Comparison of ENCODE assay signal across 8 mouse cellular contexts in the genomic region with DNA sequence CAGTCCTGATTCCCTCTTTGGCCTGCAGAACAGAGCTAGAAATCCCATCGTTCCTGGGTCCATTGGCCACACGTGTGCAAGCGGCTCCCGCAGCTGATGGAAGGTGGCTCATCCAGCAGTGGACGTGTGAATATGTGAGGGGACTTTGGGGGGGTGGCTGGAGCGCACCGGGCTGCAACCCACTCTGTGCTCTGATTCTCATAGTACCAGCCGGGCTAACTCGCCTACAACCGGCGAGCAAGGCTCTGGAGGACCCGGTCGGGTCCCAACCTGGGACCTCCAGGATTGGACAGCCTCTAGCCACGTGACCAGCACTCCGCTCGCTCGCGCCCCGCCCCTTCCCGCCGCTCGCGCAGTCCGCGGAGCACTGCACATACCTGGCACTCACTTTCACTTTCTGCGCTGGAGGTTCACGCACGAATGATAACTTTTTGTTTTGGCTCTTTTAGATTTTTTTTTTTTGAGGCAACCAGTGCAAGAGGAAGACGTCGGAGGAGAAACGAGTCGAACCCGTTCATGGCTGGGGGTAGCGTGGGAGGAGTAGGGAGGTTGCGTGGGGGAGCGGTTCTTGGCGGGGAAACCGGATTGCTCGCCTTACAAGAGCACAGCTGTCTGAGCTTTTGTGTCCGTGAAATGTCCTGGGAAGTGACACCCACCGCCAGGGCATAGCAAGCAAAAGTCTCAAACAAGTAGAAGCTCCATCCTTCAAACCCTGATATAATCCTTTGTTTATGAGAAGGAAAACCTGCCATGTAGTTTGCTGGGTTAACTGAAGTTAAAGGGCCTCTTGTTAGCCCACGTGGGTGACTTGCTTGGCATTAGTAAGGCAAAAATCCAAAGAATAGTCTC. TPM values are rescaled to one million over a fixed set of nuclear protein-coding genes. Genes with fewer than 3 reads are reported as not detected.
DNase-seq lines count a peak whose midpoint lies in the region; ATAC-seq and TF ChIP-seq lines count a peak whose summit lies in the region.

No protein-coding gene starts in this region.

- H3K4me3 ChIP-seq in lung, postnatal 0 days (ENCODE audit: low read depth, low read length), result peak overlapping the region; percentile 50

- TF ChIP-seq CTCF in lung, postnatal 0 days (IDR thresholded peaks at IDR 0.05), result no peak

- H3K27me3 ChIP-seq in lung, postnatal 0 days (replicated peaks; ENCODE audit: insufficient read depth, low read length), result 0 out of 2 replicates have a peak, but pooled peaks cover 4% of the 10 kb centered on the region

- TF ChIP-seq EP300 in lung, postnatal 0 days (IDR thresholded peaks at IDR 0.05), result no peak

- H3K27ac ChIP-seq in lung, postnatal 0 days (ENCODE audit: low read length), result peak overlapping the region; percentile 57

- no peaks in the 10 kb centered on the region for H3K36me3 ChIP-seq in lung, postnatal 0 days (ENCODE audit: insufficient read depth, low read length)

- H3K4me2 ChIP-seq in lung, postnatal 0 days (replicated peaks; ENCODE audit: low read depth, low read length), result peak overlapping the region; percentile 83

- peaks cover 4% of the 10 kb centered on the region; the same call in 1 of the 2 replicates for H3K4me1 ChIP-seq in lung, postnatal 0 days (ENCODE audit: insufficient read depth, low read depth, low read length)

- WGBS in lung, postnatal 0 days, result 1% methylated on average over 41 of the region's 42 CpGs

- peak; percentile 65 for DNase-seq in MN1 (ENCODE audit: low spot score)
- peak; percentile 20 for DNase-seq in cerebellum, adult 8-10 months
- DNase-seq in forelimb bud, embryonic 11.5 days (ENCODE audit: low read depth, low spot score), result peak; percentile 86
- peak; percentile 67 for DNase-seq in layer of hippocampus, adult 9-11 months
- peak; percentile 95 for DNase-seq in lung, postnatal 0 days (ENCODE audit: low spot score)
- DNase-seq in ovary, postnatal 10 days (ENCODE audit: low spot score), result peak; percentile 57
- DNase-seq in thymus, postnatal 10 days (ENCODE audit: low spot score in 2 of 2), result peak; percentile 80 to 85

- peak overlapping the region; percentile 21; the same call in 1 of the 2 replicates for H3K9ac ChIP-seq in lung, postnatal 0 days (replicated peaks; ENCODE audit: low read depth)

- peak; percentile 97 to 98 for ATAC-seq in hematopoietic stem cell, adult 5-6 weeks (replicated peaks in 1 of 2; ENCODE audit: insufficient read depth in 1 of 2, low FRiP score in 2 of 2, low TSS enrichment in 1 of 2, low read depth in 1 of 2, poor library complexity in 2 of 2, severe bottlenecking in 2 of 2)
- peak; percentile 99 for ATAC-seq in lung, postnatal 0 days

- H3K9me3 ChIP-seq in lung, postnatal 0 days (ENCODE audit: low read length), result no peaks in the 10 kb centered on the region

RNA-seq across cellular contexts. Expression of a gene that starts 1.1 kb away (rescaled TPM):
- 0.74 and 0.81 TPM in 2 replicates for total RNA-seq in hematopoietic stem cell, adult 5-6 weeks (2017)
- polyA plus RNA-seq in lung, postnatal 0 days (2015; fragmentation: Nextera tagmentation; extraction: Ambion mirVana), result 3.2 and 5.5 TPM in 2 replicates

Comparison
In these comparisons a context has a peak if more than half of its experiments do, and no peak if none do; other contexts are left out.
1. Peak in every context shown above with its lines: DNase-seq, ATAC-seq, H3K4me3 ChIP-seq and H3K27ac ChIP-seq.
2. DNase-seq: peak in every context shown above with its lines; median percentile 95 in lung, postnatal 0 days; 86 in forelimb bud, embryonic 11.5 days; 82 in thymus, postnatal 10 days; 67 in layer of hippocampus, adult 9-11 months; 65 in MN1; 57 in ovary, postnatal 10 days; 20 in cerebellum, adult 8-10 months.